Mouse (Mus musculus): ENCODE measurements around the gene Tle2. TPM values are rescaled to one million over a fixed set of nuclear protein-coding genes. Genes with fewer than 3 reads are reported as not detected.

The Tle2 gene
- polyA plus RNA-seq, 1 experiment from 2014 or later = 37.3 TPM

DNA sequence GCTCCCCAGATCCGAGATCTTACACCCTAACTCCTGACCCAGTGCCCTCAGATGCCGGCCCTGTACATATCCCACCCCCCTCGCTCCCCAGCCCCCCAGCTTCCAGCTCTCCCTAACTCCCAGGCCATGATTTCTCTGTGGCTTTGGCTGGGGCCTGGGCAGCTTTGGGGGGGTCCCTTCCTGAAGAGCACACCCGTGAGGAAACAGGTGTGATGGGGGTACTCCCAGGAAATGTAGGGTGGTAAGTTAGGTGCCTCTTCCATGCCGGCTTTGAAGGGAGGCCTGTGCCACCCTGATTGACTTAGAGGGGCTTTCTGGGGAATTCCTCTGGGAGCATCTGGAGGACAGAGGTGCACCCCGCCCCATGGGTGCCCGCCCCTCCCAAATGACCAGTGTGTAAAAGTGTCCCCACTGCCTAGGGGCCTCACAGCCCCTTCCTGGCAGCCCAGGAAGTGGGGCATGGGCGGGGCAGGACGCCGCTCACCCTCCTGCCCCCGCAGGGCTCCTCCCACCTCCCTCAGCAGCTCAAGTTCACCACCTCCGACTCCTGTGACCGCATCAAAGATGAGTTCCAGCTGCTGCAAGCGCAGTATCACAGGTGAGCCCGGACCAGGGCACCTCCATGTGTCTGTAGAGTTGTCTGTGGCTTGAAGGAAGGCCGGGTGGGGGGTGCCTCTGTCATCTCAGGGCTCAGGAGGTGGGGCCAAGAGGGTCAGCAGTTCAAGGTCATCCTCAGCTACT, 13.5 kb upstream of the Tle2 start:
- no peak for ATAC-seq (ENCODE audit: low read depth)

DNA sequence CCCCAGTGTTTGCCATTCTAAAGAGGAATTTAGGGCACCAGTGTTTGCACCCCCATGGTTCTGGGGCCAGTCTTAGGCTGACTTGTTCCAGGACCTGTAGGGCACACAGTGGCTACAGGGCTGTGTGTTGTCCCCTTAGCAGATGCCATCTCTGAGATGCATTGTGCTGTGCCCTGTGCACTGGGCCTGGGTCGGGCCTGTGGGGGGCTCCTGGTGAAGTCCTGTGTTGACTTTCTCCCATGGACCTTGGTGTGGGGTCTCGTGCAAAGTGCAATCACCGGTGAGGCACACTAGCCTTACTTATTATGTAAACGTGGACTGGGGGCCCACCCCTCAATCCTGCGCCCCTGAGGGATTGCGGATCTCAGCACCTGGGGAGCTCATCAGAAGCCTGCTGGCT, 11.9 kb upstream of the Tle2 start:
- Histone ChIP-seq H3K4me2 (ENCODE audit: low read depth, low read length) (no peak overlapping the region), H3K27me3 (ENCODE audit: control insufficient read depth, insufficient read depth, low read length) (no peaks in the 10 kb centered on the region), H3K9ac (replicated peaks; ENCODE audit: low read depth, low read length) (no peak overlapping the region; the same call in 1 of the 2 replicates), H3K4me3 (ENCODE audit: low read depth, low read length) (no peak overlapping the region), H3K36me3 (ENCODE audit: control insufficient read depth, insufficient read depth, low read length) (0 out of 2 replicates have a peak, but pooled peaks cover 8% of the 10 kb centered on the region), H3K27ac (ENCODE audit: low read depth, low read length) (no peak overlapping the region), H3K4me1 (ENCODE audit: control insufficient read depth, insufficient read depth, low read length) (peaks cover 20% of the 10 kb centered on the region), H3K9me3 (ENCODE audit: control insufficient read depth, low read length) (no peaks in the 10 kb centered on the region)
- ATAC-seq (ENCODE audit: low read depth) = no peak
- WGBS = 78% methylated on average over 6 of the region's 6 CpGs

More for the DNA sequence above, 13.5 kb upstream of the Tle2 start:
- 0 out of 2 replicates have a peak, but pooled peaks cover 8% of the 10 kb centered on the region for H3K36me3 ChIP-seq (ENCODE audit: control insufficient read depth, insufficient read depth, low read length)
- peak overlapping the region; percentile 97 for H3K4me2 ChIP-seq (ENCODE audit: low read depth, low read length)
- no peaks in the 10 kb centered on the region for H3K27me3 ChIP-seq (ENCODE audit: control insufficient read depth, insufficient read depth, low read length)
- H3K9me3 ChIP-seq (ENCODE audit: control insufficient read depth, low read length) = no peaks in the 10 kb centered on the region
- H3K4me1 ChIP-seq (ENCODE audit: control insufficient read depth, insufficient read depth, low read length) = peaks cover 20% of the 10 kb centered on the region
- 20% methylated on average over 16 of the region's 16 CpGs for WGBS
- H3K27ac ChIP-seq (ENCODE audit: low read depth, low read length) = no peak overlapping the region
- peak overlapping the region; percentile 99 for H3K9ac ChIP-seq (replicated peaks; ENCODE audit: low read depth, low read length)
- peak overlapping the region; percentile 77 for H3K4me3 ChIP-seq (ENCODE audit: low read depth, low read length)

DNA sequence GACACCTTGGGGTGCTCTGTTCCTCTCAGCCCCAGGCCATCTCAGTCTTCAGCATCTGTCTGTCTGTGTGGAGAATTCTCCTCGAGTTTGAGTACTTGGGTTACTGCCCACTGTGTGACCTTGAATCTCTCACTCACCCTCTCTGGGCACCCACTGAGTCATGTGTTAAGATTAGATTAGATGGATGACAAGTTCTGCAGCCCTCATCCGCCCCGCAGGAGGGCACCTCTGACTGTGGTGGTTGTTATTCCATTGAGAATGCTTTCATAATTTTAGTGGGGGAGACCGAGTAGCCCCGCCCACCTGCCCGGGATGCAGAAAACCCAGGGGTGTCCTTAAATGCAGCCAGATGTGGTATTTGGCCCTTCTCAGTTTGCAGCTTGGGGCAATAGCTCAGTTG, 10.9 kb upstream of the Tle2 start:
- H3K9ac ChIP-seq (replicated peaks; ENCODE audit: low read depth, low read length) = no peak overlapping the region

DNA sequence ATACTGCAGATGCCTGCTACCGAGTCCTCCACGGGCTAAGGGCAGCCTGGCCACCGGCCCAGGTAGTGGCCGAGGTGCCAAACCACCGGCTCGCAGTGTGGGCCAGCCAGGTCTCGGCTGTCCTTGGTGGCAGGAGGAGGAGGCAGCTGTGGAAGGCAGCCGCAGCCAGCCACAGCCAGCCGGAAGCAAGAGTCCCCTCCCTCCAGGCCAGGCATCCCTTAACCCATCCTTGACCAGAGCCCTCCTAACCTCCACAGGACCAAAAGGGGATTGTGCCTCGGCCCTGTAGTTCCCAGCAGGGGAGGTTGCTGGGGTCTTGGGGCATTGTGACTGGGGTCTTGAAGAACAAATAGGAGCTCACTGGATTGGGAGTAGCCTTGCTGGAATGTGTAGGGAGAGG, 10.1 kb upstream of the Tle2 start:
- no peaks in the 10 kb centered on the region for H3K9me3 ChIP-seq (ENCODE audit: control insufficient read depth, low read length)
- no peak overlapping the region for H3K27ac ChIP-seq (ENCODE audit: low read depth, low read length)
- H3K4me1 ChIP-seq (ENCODE audit: control insufficient read depth, insufficient read depth, low read length) = peaks cover 30% of the 10 kb centered on the region
- H3K4me2 ChIP-seq (ENCODE audit: low read depth, low read length) = 0 out of 2 replicates have a peak overlapping the region, but pooled peaks have one; percentile 12
- no peak for ATAC-seq (ENCODE audit: low read depth)
- H3K36me3 ChIP-seq (ENCODE audit: control insufficient read depth, insufficient read depth, low read length) = 0 out of 2 replicates have a peak, but pooled peaks cover 8% of the 10 kb centered on the region
- peak overlapping the region; percentile 17; the same call in 1 of the 2 replicates for H3K9ac ChIP-seq (replicated peaks; ENCODE audit: low read depth, low read length)
- 1% methylated on average over 10 of the region's 10 CpGs for WGBS
- peak overlapping the region; percentile 11; the same call in 1 of the 2 replicates for H3K4me3 ChIP-seq (ENCODE audit: low read depth, low read length)
- H3K27me3 ChIP-seq (ENCODE audit: control insufficient read depth, insufficient read depth, low read length) = no peaks in the 10 kb centered on the region

More for the DNA sequence above, 10.9 kb upstream of the Tle2 start:
- 48% methylated on average over 6 of the region's 6 CpGs for WGBS
- H3K4me1 ChIP-seq (ENCODE audit: control insufficient read depth, insufficient read depth, low read length) = peaks cover 23% of the 10 kb centered on the region
- no peaks in the 10 kb centered on the region for H3K9me3 ChIP-seq (ENCODE audit: control insufficient read depth, low read length)
- H3K27ac ChIP-seq (ENCODE audit: low read depth, low read length) = no peak overlapping the region
- no peaks in the 10 kb centered on the region for H3K27me3 ChIP-seq (ENCODE audit: control insufficient read depth, insufficient read depth, low read length)
- ATAC-seq (ENCODE audit: low read depth) = no peak
- H3K36me3 ChIP-seq (ENCODE audit: control insufficient read depth, insufficient read depth, low read length) = 0 out of 2 replicates have a peak, but pooled peaks cover 8% of the 10 kb centered on the region
- no peak overlapping the region for H3K4me2 ChIP-seq (ENCODE audit: low read depth, low read length)
- H3K4me3 ChIP-seq (ENCODE audit: low read depth, low read length) = no peak overlapping the region

DNA sequence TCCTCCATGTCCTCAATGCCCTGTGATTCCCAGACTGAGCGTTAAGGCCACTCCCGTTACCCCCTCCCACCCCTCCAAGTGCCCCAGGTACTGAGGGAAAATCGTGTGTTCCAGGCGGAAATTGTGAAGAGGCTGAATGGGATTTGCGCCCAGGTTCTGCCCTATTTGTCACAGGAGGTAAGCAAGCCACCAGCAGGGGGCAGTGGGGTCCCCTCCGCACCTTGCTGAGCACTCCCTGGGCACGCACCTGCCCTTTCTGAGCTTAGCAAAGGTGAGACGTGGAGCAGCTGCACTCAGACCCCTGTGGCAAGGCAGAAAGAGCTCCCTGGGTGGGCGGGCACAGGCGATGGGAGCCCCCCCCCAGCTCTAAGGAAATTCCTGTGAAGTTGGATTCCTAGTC, 9.6 kb upstream of the Tle2 start:
- H3K4me2 ChIP-seq (ENCODE audit: low read depth, low read length) = no peak overlapping the region
- H3K4me3 ChIP-seq (ENCODE audit: low read depth, low read length) = no peak overlapping the region
- WGBS = 18% methylated on average over 10 of the region's 10 CpGs
- ATAC-seq (ENCODE audit: low read depth) = no peak
- H3K9me3 ChIP-seq (ENCODE audit: control insufficient read depth, low read length) = no peaks in the 10 kb centered on the region
- no peak overlapping the region for H3K9ac ChIP-seq (replicated peaks; ENCODE audit: low read depth, low read length)
- no peak overlapping the region for H3K27ac ChIP-seq (ENCODE audit: low read depth, low read length)
- peaks cover 32% of the 10 kb centered on the region for H3K4me1 ChIP-seq (ENCODE audit: control insufficient read depth, insufficient read depth, low read length)
- 0 out of 2 replicates have a peak, but pooled peaks cover 8% of the 10 kb centered on the region for H3K36me3 ChIP-seq (ENCODE audit: control insufficient read depth, insufficient read depth, low read length)
- no peaks in the 10 kb centered on the region for H3K27me3 ChIP-seq (ENCODE audit: control insufficient read depth, insufficient read depth, low read length)

DNA sequence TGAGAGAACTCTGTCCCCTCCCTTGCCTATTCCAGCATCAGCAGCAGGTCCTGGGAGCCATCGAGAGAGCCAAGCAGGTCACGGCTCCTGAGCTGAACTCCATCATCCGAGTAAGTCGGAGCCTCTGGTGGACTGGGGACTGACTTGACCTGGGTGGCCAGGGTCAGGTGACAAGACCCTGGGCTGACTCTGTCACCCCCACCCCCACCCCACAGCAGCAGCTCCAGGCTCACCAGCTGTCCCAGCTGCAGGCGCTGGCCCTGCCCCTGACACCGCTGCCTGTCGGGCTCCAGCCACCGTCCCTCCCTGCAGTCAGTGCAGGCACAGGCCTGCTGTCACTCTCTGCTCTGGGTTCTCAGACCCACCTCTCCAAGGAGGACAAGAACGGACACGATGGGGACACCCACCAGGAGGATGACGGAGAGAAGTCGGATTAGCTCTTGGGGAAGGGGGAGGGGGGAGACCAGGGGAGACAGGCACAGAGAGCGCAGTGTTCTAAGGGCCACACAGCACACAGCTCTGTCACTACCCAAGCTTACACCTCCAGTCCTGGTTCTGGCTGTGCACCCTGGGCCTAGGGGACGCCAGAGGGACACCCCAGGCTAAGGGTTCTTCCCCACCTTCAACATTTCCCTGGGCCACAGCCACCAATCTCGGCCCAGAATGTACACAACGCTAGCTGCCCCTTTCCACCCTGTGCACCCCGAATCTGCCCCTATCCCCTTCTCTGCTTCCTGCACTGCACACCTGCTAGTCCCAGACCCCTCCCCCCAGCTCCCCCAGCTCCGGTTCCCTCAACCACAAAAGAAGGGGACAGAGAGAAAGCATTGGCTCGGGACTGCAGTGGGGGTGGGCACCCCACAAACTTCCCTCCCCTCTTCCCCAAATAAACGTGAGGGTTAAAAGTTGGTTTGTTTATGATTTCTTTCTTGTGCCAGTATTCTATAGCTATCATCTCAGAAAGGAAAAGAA, 8.8 kb upstream of the Tle2 start:
- H3K27ac ChIP-seq (ENCODE audit: low read depth, low read length) = no peak overlapping the region; the same call in 1 of the 2 replicates
- WGBS = 36% methylated on average over 20 of the region's 20 CpGs
- peaks cover 34% of the 10 kb centered on the region for H3K4me1 ChIP-seq (ENCODE audit: control insufficient read depth, insufficient read depth, low read length)
- H3K27me3 ChIP-seq (ENCODE audit: control insufficient read depth, insufficient read depth, low read length) = no peaks in the 10 kb centered on the region
- no peak overlapping the region for H3K4me2 ChIP-seq (ENCODE audit: low read depth, low read length)
- H3K4me3 ChIP-seq (ENCODE audit: low read depth, low read length) = no peak overlapping the region
- no peak overlapping the region for H3K9ac ChIP-seq (replicated peaks; ENCODE audit: low read depth, low read length)
- H3K36me3 ChIP-seq (ENCODE audit: control insufficient read depth, insufficient read depth, low read length) = 0 out of 2 replicates have a peak, but pooled peaks cover 8% of the 10 kb centered on the region
- H3K9me3 ChIP-seq (ENCODE audit: control insufficient read depth, low read length) = no peaks in the 10 kb centered on the region
- no peak for ATAC-seq (ENCODE audit: low read depth)

DNA sequence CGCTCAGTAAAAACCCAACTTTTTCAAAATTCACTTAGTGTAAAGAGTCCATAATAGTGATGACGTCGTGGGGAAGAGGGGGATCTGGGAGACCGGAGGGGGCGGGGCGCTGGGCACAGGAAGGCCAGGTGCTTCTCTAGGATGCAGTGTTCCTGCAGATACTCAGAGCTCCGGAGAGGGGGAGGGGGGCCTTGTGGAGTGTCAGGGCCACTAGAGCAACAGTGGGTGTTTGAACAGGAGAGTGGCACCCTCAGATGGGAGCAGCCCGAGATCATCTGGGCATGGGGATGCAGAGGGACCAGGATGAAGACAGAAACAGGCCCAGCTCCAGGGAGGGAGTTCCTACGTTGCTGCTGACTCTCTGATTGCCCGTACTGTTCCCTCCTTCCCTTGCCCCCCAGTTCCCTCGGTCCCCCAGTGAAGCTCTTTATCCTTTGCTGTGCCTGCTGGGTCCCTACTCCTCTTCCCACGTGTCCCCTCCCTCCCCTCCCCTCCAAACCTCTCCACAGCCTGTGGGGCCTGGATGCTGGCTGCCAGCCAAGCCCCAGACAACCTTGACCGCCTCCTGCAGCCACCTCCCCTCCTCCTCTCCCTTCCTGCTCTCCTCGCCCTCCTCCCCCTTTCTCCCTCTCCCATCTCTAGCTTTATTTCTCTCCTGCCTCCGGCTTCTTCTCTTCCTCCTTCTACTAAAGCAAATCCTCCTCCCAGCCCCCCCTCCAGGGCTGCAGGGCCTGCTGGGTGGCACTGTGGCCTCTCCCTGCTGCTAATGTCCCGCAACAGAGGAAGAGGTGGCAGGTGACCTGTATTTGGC, 5.8 kb upstream of the Tle2 start:
- ATAC-seq (ENCODE audit: low read depth) = no peak
- WGBS = 11% methylated on average over 16 of the region's 16 CpGs
- peaks cover 34% of the 10 kb centered on the region for H3K4me1 ChIP-seq (ENCODE audit: control insufficient read depth, insufficient read depth, low read length)
- H3K27me3 ChIP-seq (ENCODE audit: control insufficient read depth, insufficient read depth, low read length) = peaks cover 5% of the 10 kb centered on the region; the same call in 1 of the 2 replicates
- 0 out of 2 replicates have a peak overlapping the region, but pooled peaks have one; percentile 20 for H3K4me2 ChIP-seq (ENCODE audit: low read depth, low read length)
- 0 out of 2 replicates have a peak overlapping the region, but pooled peaks have one; percentile 52 for H3K27ac ChIP-seq (ENCODE audit: low read depth, low read length)
- no peak overlapping the region for H3K4me3 ChIP-seq (ENCODE audit: low read depth, low read length)
- H3K9ac ChIP-seq (replicated peaks; ENCODE audit: low read depth, low read length) = no peak overlapping the region
- H3K36me3 ChIP-seq (ENCODE audit: control insufficient read depth, insufficient read depth, low read length) = 0 out of 2 replicates have a peak, but pooled peaks cover 8% of the 10 kb centered on the region
- H3K9me3 ChIP-seq (ENCODE audit: control insufficient read depth, low read length) = no peaks in the 10 kb centered on the region

DNA sequence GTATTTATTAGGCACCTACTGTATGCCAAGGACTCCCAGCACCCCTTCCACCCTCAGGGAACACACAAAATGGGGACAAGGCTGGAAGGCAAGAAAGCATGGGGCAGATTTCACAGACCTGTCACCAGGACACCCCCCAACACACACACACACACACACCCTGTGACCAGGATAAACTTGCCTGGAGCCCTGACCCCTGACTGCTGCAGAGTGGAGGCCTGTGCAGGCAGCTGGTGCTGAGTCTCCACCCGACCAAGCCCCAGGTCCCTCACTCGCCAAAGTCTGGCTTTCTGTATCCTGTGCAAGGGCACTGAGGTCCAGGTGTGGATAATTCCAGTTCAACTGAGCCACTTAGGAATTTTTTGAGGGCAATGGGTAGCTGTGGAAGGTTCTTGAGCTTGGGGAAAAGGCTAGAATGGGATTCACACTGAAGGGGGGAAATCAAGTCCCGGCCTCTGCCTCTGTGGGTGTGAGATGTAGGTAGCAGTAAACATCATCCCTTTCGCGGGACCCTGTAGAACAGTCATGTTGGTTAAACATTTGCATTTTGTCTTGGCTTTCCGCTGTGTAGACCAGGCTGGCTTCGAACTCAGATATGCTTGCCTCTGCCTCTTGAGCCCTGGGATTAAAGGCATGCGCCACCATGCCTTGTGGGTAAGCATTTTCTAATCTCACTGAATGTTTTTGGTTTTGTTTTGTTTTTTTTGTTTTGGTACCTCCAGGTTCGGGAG, 4.7 kb upstream of the Tle2 start:
- H3K27ac ChIP-seq (ENCODE audit: low read depth, low read length) = no peak overlapping the region
- H3K36me3 ChIP-seq (ENCODE audit: control insufficient read depth, insufficient read depth, low read length) = 0 out of 2 replicates have a peak, but pooled peaks cover 6% of the 10 kb centered on the region
- peaks cover 30% of the 10 kb centered on the region for H3K4me1 ChIP-seq (ENCODE audit: control insufficient read depth, insufficient read depth, low read length)
- peaks cover 5% of the 10 kb centered on the region; the same call in 1 of the 2 replicates for H3K27me3 ChIP-seq (ENCODE audit: control insufficient read depth, insufficient read depth, low read length)
- 50% methylated on average over 9 of the region's 9 CpGs for WGBS
- H3K4me3 ChIP-seq (ENCODE audit: low read depth, low read length) = no peak overlapping the region
- ATAC-seq (ENCODE audit: low read depth) = no peak
- no peaks in the 10 kb centered on the region for H3K9me3 ChIP-seq (ENCODE audit: control insufficient read depth, low read length)
- no peak overlapping the region for H3K9ac ChIP-seq (replicated peaks; ENCODE audit: low read depth, low read length)
- H3K4me2 ChIP-seq (ENCODE audit: low read depth, low read length) = no peak overlapping the region

Data from neural tube, embryonic 14.5 days (tissue).